Mouse (Mus musculus) lung, postnatal 25 days (tissue): ENCODE data around the gene Olfr1143.

Experiments used
- DNase-seq: peaks from one replicate; pipeline ENCODE4 v3.0.0; 2022; ENCODE audit warnings: low spot score

The Olfr1143 gene

DNA sequence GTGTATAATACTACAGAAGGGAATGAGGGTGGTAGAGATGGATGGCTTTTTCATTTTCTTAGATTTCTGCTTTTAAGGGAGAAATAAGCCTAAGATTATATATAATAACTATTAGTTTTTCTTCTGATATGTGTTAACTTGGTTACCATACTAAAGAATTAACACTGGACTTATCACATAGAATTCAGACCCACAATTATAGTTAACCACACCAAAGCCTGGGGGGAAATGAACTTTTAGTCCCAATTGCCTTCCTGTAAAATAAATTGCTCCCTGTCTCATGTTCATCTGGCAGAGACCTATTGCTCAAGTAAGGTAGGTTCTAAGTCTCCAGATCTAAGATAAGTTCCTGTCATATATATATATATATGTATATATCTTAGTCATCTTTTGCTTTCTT is at the start of gene Olfr1143:
TSS of gene Olfr1143 (plus strand) at position 301 of the 400 bp plus-strand sequence.
- DNase-seq = no peak

DNA sequence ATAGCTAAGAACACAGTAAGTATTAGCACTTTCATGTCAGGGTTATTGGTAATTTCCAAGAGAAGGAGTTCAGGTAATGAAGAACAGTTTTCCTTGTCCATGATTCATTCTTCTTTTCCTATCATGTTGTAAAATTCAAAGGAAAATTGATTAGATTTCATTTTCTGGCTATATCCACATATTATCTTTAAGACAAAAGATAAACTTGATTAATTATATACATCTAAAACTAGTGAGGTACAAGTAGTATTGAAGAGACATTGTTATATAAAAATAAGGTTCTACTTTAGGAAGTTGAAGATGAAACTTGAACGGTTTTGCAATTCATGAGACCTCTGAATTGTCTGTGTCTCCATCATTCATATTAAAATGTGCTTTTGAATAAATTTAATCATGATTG is 46.5 kb upstream of the Olfr1143 start, which contains the start of gene Olfr1141:
TSS of gene Olfr1141 (minus strand) at position 101 of the 400 bp plus-strand sequence.
- no peak for DNase-seq

DNA sequence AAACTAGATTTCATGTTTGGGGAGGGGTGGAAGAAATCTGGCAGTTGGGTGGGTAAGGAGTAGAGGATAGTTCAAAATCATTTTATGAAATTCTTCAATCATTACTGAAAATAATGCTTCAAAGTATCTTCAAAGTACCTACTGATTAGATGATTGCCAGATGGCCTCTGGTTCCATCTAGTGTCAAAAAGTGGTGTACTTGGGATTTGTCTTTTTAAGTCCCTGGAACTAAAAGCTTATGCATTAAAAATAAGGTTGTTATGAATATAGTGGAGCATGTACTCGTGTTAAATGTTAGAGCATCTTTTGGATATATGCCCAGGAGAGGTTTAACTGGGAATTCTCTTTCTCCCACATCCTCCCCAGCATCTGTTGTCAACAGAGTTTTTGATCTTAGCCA is 24.2 kb upstream of the Olfr1143 start:
- no peak for DNase-seq

DNA sequence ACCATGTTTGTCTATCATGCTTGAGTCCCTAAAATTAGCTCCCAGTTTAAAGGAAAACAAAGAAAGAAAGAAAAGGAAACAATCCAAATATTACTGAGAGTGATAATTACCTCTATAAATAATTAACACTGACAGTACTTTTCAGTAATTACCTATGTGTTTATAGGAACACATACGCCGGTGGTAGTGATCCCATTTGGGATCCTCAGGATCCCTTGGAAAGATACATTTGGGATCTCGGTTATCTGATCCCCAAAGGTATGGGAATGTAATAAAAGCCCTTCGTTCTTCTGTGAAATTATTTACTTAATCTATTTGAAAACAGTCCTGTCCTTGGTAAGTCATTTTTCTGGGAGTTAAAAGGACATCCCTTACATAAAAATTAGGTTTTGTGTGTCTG is 21.2 kb upstream of the Olfr1143 start, which contains the start of gene Olfr152:
TSS of gene Olfr152 (plus strand) at position 301 of the 400 bp plus-strand sequence.
- no peak for DNase-seq

DNA sequence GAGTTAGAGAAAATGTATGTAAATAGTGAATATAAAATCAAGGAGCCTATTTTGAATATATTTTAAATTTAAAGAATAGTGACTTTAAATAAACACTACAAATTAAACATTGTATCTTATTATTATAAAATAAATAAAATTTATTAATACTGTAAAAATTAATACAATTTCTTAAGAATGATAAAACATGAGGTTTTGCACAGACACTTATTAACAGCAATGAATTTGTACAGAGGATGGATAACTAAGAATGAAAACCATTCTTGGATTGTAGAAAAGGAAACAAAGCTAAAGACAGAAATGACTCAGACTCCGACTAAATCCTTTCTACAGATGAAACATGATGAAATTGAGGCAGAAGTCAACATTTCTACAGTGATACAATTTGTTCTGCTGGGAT is 9.1 kb downstream of the Olfr1143 start, which contains the start of gene Olfr1145:
TSS of gene Olfr1145 (plus strand) at position 301 of the 400 bp plus-strand sequence.
- DNase-seq = no peak

DNA sequence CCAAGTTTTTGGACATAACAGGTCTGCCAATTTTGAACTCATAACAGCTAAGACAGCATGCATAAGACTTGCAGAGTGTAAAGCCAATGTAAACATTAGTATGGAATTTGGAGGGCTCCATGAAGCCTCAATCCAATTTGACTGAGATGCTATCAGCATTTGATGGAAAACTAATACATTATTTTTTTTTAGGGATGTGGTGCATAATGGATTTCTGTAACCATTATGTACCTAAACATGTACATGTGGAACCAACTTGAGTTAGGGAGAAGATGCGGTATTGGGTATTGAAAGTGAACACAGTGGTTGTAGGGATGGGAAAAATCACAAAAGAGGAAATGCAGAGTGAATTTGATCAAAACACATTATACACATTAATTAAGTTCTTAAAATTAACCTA is 29.8 kb downstream of the Olfr1143 start, which contains the start of gene Olfr1148:
TSS of gene Olfr1148 (plus strand) at position 301 of the 400 bp plus-strand sequence.
- DNase-seq = no peak

DNA sequence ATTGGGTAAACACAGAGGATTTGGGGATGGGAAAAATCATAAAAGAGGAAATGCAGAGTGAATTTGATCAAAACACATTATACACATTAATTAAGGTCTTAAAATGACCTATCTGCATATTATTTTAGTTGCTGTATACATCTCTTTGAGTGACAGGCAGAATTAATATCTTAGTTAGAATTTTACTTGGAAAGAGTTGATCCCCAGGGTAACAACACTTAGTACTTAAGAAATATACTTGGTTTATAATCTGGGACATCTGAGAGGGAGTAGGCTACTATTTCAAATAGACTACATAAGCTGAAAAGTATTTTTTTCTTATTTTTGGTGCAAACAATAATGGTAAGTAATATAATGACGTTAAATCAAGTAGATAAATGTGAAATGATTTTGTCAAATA is 43.3 kb downstream of the Olfr1143 start, which contains the start of gene Olfr1150-ps1:
TSS of gene Olfr1150-ps1 (plus strand) at position 301 of the 400 bp plus-strand sequence.
- no peak for DNase-seq
